Mouse (Mus musculus): ENCODE measurements around the gene Aco2.

GRCm38 (mm10) chr15:81853081-81853480 lies 19.0 kb upstream of the Aco2 start:
- no peak for TF ChIP-seq EP300 (IDR thresholded peaks at IDR 0.05; ENCODE audit: low read depth)
- no peak for TF ChIP-seq CTCF (IDR thresholded peaks at IDR 0.05; ENCODE audit: low read depth)

Data from liver, embryonic 14.5 days (tissue).